Mouse (Mus musculus) cortical plate, adult 2 months (tissue): ENCODE results near the gene Traf2.

Experiments
- CTCF ChIP-seq: fragments of 200-500 bp; IDR thresholded peaks from 2 replicates; pipeline ENCODE4 v1.5.1; 2011; ENCODE audit warnings: mild to moderate bottlenecking, control low read depth, low read length; ENCODE audit not compliant: insufficient read depth; ENCODE audit errors: extremely low read depth
- POLR2A ChIP-seq: fragments of 200-500 bp; IDR thresholded peaks from 2 replicates; pipeline ENCODE4 v1.6.1; 2011; ENCODE audit warnings: mild to moderate bottlenecking, low read length, control low read depth; ENCODE audit not compliant: insufficient read depth; ENCODE audit errors: extremely low read depth

- TF ChIP-seq POLR2A (no peak), CTCF (no peak)
Measured at GRCm38 (mm10) chr2:25504538-25504937, 42.2 kb downstream of the Traf2 start.
